Mouse (Mus musculus): Measurements from ENCODE around the gene Abi3bp. TPM values are rescaled to one million over a fixed set of nuclear protein-coding genes. Genes with fewer than 3 reads are reported as not detected.

Gene Abi3bp
- polyA plus RNA-seq, 1 experiment, result 2.8 TPM

Other genes starting within 250 kb of the Abi3bp start
- 111 and 240 TPM in 2 replicates for gene Tfg, start 239.6 kb downstream of the Abi3bp start, polyA plus RNA-seq (2012; rRNA removed)

All from large intestine, adult 2 months (tissue).